Mouse (Mus musculus) myocyte (in vitro differentiated cells): ENCODE results near the gene Ppp1r13l.

ENCODE experiments used
- CEBPB ChIP-seq: IDR thresholded peaks from 2 replicates; pipeline ENCODE4 v1.6.1; 2011; ENCODE audit warnings: mild to moderate bottlenecking, moderate library complexity; ENCODE audit not compliant: poor library complexity, insufficient read depth, severe bottlenecking
- E2F4 ChIP-seq: IDR thresholded peaks from one replicate; pipeline ENCODE4 v1.6.1; 2011; ENCODE audit warnings: mild to moderate bottlenecking, control low read depth, moderate library complexity; ENCODE audit not compliant: insufficient read depth
- MAX ChIP-seq: IDR thresholded peaks from one replicate; pipeline ENCODE4 v1.6.1; 2011; ENCODE audit warnings: low read depth, mild to moderate bottlenecking, control low read depth
- MYOD1 ChIP-seq, 3 experiments: IDR thresholded peaks; one replicate each; pipeline ENCODE4 v1.6.1; 2011; ENCODE audit warnings: control low read depth in 2 of 3, low read depth in 2 of 3, mild to moderate bottlenecking in 2 of 3, moderate library complexity in 1 of 3; ENCODE audit not compliant: insufficient read length in 2 of 3, control insufficient read depth in 1 of 3
- MYOG ChIP-seq, 3 experiments: IDR thresholded peaks; one replicate each; pipeline ENCODE4 v1.6.1; 2011; ENCODE audit warnings: control low read depth in 2 of 3, low read depth in 2 of 3, mild to moderate bottlenecking in 2 of 3; ENCODE audit not compliant: insufficient read length in 2 of 3, control insufficient read depth in 1 of 3, insufficient read depth in 1 of 3
- POLR2A ChIP-seq: IDR thresholded peaks from one replicate; pipeline ENCODE4 v1.6.1; 2011; ENCODE audit warnings: low read depth, mild to moderate bottlenecking, control low read depth, moderate library complexity; ENCODE audit not compliant: insufficient read length
- TCF12 ChIP-seq: IDR thresholded peaks from one replicate; pipeline ENCODE4 v1.6.1; 2011; ENCODE audit warnings: mild to moderate bottlenecking, control low read depth; ENCODE audit not compliant: poor library complexity, insufficient read depth, severe bottlenecking
- USF1 ChIP-seq: IDR thresholded peaks from one replicate; pipeline ENCODE4 v1.6.1; 2011; ENCODE audit warnings: low read depth, mild to moderate bottlenecking, control low read depth, moderate library complexity

- no peak for TF ChIP-seq POLR2A
- no peak for TF ChIP-seq MYOG (IDR thresholded peaks at IDR 0.05; ENCODE audit: control insufficient read depth in 1 of 3, insufficient read depth in 1 of 3, insufficient read length in 2 of 3, low read depth in 2 of 3)
- TF ChIP-seq USF1, result no peak
- TF ChIP-seq CEBPB, result no peak
- no peak for TF ChIP-seq MAX
- no peak for TF ChIP-seq E2F4
- TF ChIP-seq MYOD1 (IDR thresholded peaks at IDR 0.05; ENCODE audit: control insufficient read depth in 1 of 3, insufficient read length in 2 of 3, low read depth in 2 of 3), result no peak
- no peak for TF ChIP-seq TCF12
These were observed 2.7 kb downstream of the Ppp1r13l start for GRCm38 (mm10) chr7:19362276-19362675.
